Mouse (Mus musculus): ENCODE data around the gene Dnah17.

DNA sequence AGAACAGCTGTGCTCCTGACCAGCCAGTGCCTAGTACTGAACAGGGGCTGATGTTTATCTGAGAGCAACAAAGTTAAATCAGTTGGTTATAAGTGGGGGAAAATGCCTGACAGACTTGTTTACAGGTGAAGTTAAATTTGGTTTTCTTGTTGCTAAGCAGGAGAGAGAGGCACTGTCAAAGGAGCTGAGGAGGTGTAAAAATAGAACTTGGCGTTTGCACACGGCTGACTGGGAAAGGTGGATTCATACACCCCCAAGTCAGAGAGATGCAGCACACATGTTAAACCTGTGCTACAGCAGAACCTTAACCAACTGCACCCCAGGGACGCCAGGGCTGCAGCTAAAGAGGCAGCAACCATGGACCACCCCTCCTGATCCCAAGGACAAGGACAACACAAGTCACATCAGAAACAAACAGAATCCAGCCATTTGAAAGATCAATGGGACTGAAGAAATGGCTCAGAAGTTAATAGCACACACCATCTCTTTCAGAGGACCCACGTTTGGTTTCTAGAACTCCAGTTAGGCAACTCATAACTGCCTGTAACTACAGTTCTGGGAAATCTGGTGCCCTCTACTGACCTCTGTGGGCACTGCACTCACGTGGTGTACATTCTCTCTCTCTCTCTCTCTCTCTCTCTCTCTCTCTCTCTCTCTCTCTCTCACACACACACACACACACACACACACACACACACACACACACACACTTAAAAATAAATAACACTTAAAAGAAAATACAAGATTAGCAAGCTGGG is 21.2 kb upstream of the Dnah17 start:
- TF ChIP-seq USF1 (IDR thresholded peaks at IDR 0.05; ENCODE audit: low read depth): no peak
- TF ChIP-seq POLR2A (IDR thresholded peaks at IDR 0.05; ENCODE audit: insufficient read length, low read depth): no peak
- no peak for TF ChIP-seq REST (IDR thresholded peaks at IDR 0.05; ENCODE audit: insufficient read depth, insufficient read length)
